Mouse (Mus musculus) lung, adult 18-20 months (tissue): Measurements from ENCODE around the gene Srp54b.
A peak's percentile ranks its signal among the peaks of the same experiment; 100 is the strongest.
"Not testable (repeated sequence)": the region's sequence is repeated elsewhere in the genome, so short reads cannot be mapped to it uniquely, and the experiment has no call there.

Source experiments
- DNase-seq, 2 experiments: peaks; one replicate each; pipeline ENCODE4 v3.0.0; 2022; ENCODE audit warnings: mixed read lengths in 2 of 2

Gene Srp54b

DNA sequence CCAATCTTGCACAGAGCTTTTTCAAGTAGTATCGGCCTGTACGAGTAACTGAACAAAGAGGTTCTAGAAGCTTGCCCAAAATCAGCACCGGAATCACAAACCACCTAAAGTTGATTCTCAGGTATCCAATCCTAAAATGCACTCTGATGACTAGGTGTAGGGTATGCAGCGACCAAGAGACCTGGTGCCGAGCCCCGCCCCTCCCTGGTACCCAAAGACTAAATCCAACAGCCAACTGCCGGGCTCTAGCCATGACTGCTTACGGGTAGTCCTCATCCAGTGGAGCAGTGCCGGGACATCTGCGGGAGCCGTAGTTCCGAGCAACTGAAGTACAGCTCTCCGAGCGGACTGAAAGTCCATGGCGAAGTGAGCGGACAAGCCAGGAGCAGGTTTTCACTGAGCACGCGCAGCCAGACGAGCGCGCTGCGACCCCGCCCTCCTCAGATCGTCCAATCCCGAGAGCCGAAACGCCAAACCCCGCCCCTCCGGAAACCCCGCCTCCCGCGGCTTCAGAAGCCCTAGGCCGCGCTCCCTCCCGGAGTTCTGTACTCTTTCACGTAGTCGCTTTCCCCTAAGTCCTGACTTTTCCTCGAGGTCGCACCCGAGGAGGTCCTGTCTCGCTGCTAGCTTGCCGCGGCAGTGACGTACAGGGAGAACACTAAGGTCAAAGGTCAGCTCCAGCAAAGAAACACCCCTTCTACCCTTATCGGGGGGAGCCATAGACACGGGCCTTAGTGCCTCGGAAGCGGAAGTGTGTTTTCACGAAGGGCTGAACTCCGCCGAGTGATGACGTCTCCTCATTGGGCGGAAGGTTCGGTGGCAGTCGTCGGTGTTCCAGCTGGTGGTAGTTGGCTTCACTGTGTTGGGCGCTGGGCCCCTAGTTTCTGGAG lies at the start of gene Srp54b:
Gene Srp54b (plus strand): TSS at position 546 of the 890 bp plus-strand sequence.
- DNase-seq, result not testable (repeated sequence)

DNA sequence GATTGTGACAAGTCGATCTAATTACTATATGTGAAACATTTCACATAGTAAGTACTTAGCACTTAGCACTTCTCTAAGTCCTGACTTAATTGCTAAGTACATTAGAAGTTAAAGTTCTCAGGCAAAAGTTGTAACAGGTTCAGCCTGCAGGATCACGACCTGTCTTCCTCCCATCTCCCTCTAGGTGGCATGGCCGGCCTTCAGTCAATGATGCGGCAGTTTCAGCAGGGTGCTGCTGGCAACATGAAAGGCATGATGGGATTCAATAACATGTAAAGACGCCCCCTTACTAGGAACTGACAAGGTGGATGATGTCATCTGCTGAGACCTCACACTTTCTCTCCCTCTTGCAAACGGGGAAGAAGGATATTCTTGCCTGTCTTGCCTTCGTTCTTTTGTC lies 42.3 kb upstream of the Srp54b start:
- DNase-seq, result not testable (repeated sequence)

DNA sequence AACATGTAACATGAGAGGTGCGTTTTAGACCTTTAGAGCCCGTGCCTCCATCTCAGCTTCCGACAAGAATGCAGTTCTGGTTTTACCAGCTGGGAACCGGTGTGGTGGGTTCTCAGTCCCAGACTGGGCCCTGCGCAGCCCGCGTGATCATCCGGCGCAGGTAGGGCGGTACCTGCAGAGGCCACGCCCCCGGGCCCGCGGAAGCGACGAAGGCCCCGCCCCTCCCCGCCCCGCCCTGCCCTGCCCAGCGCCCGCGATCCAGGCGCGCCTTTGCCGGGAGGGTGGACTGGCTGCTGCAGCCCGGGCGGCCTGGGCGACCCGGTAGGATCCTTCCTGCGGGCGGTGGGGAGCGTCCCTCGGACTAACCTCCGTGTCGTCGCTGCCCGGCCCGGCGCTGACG lies 30.7 kb upstream of the Srp54b start, which contains the start of gene Fam177a:
Gene Fam177a (plus strand): TSS at position 228 of the 400 bp plus-strand sequence.
- DNase-seq, result not testable (repeated sequence)

DNA sequence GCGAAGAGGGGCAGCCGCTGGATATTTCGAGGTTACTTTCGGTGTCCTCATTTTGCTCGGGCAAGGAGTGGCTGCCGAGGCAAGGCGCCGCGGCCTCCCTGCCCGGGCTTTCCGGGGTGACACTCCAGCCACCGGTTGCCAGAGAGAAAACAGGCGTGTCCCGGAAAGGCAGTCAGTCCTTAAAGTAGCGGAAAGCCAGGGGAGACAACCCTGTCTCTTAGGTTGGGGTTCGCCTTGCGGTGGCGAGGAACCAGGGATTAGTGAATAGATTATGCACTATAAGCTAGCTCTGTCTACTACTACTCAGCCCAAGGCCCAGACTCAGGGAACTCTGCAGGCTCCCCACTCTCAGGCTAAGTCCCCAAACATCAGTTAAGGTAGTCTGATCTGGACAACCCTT lies 30.2 kb upstream of the Srp54b start:
- DNase-seq, result not testable (repeated sequence)

DNA sequence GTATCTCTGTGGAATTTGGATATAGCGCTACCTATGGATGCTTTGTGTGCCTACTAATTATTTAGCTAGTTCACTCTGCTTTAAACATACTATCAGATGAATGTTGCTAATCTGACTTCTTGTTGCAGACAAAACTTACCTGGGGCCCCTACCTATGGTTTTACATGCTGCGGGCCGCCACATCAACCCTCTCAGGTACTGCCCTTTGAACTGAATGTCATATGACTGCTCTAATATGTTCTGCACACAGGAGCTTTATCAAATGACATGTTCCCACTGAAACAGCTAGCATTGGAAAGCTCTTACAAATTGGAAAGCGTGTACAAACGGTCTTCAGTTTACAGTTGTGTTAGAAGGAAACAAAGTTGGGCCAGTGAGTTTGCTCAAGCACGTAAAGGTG lies 19.4 kb upstream of the Srp54b start:
- not testable (repeated sequence) for DNase-seq

DNA sequence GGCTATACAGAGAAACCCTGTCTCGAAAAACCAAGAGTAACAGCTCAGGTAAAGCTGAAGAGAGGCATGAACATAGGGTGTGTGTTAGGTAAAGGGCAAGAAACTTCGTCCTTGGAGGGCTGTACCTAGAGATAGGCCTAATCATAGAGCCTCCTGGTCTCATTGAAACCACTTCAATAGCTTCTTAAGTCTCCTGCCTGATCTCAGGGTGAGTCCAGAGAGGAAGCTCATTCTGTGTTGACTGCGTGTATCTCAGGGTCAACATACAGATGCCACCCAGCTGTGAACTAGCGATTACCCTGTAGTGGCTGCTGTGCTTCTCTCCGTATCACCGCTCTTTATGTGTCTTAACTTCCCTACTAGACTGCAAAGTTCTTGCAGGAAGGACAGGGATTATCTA lies 17.0 kb upstream of the Srp54b start:
- DNase-seq, result not testable (repeated sequence)

DNA sequence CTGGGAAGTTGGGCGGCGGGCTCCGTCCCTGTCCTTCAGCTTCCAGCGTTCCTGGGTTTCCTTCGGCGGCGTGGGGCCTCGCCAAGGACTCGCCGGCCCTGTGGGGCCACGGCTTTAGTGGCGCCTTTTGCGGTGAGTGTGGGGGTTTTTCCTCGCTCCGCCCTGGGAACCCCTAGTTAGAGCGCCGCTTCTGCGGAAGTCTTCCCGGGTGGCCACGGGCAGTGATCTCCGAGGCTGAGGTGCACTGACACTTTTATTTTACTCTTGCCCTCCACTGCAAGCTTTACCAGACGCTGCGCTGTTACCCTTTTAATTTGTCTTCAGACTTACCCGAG lies 512 bp downstream of the Srp54b start:
- DNase-seq, result not testable (repeated sequence)

DNA sequence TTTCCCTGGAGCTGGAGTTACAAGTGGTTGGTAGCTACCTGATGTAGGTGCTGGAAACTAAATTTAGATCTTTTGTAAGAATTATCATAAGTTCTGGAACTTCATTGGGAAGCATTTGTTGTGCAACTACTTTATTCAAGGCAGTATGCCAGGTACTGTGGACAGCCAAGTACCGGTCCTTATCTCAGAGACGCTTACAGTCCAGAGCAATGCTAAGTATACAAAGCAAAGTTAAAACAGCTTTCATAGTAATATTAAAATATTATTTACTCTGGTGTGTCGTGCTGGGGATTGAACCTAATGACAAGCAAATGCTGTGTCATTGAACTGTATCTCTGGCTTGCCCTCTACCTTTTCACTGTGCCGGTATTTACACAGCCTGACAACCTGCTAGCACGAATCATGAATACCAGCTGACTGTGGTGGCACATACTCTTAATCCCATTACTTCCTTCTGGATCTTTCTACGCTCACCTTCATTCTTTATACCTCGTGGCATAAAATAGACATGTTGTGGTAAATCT lies 12.2 kb downstream of the Srp54b start:
- DNase-seq, result not testable (repeated sequence)

DNA sequence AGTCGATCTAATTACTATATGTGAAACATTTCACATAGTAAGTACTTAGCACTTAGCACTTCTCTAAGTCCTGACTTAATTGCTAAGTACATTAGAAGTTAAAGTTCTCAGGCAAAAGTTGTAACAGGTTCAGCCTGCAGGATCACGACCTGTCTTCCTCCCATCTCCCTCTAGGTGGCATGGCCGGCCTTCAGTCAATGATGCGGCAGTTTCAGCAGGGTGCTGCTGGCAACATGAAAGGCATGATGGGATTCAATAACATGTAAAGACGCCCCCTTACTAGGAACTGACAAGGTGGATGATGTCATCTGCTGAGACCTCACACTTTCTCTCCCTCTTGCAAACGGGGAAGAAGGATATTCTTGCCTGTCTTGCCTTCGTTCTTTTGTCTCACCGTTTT lies 32.8 kb downstream of the Srp54b start:
- not testable (repeated sequence) for DNase-seq

DNA sequence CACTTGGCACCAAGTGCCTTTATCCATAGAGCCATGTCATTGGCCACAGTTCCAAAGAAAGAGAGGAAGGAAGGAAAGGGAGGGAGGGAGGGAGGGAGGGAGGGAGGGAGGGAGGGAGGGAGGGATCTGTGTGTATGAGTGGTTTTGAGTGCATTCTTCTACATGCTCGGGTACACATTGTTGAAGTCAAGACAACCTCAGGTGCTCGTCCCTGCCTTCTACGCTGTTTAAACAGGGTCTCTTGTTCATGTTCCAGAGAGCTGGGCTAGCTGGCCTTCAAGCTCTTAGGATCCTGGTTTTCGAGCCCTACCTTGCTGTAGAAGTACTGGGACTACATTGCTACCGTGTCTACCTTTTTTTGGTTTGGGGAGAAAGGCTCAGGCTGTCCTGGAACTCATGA lies 34.2 kb downstream of the Srp54b start:
- not testable (repeated sequence) for DNase-seq

DNA sequence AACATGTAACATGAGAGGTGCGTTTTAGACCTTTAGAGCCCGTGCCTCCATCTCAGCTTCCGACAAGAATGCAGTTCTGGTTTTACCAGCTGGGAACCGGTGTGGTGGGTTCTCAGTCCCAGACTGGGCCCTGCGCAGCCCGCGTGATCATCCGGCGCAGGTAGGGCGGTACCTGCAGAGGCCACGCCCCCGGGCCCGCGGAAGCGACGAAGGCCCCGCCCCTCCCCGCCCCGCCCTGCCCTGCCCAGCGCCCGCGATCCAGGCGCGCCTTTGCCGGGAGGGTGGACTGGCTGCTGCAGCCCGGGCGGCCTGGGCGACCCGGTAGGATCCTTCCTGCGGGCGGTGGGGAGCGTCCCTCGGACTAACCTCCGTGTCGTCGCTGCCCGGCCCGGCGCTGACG lies 44.4 kb downstream of the Srp54b start, which contains the start of gene 1700047I17Rik2:
Gene 1700047I17Rik2 (plus strand): TSS at position 287 of the 400 bp plus-strand sequence.
- not testable (repeated sequence) for DNase-seq

DNA sequence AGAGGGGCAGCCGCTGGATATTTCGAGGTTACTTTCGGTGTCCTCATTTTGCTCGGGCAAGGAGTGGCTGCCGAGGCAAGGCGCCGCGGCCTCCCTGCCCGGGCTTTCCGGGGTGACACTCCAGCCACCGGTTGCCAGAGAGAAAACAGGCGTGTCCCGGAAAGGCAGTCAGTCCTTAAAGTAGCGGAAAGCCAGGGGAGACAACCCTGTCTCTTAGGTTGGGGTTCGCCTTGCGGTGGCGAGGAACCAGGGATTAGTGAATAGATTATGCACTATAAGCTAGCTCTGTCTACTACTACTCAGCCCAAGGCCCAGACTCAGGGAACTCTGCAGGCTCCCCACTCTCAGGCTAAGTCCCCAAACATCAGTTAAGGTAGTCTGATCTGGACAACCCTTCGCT lies 44.9 kb downstream of the Srp54b start:
- not testable (repeated sequence) for DNase-seq

DNA sequence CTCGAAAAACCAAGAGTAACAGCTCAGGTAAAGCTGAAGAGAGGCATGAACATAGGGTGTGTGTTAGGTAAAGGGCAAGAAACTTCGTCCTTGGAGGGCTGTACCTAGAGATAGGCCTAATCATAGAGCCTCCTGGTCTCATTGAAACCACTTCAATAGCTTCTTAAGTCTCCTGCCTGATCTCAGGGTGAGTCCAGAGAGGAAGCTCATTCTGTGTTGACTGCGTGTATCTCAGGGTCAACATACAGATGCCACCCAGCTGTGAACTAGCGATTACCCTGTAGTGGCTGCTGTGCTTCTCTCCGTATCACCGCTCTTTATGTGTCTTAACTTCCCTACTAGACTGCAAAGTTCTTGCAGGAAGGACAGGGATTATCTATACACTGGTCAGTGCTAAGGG lies 58.0 kb downstream of the Srp54b start:
- DNase-seq, result not testable (repeated sequence)

DNA sequence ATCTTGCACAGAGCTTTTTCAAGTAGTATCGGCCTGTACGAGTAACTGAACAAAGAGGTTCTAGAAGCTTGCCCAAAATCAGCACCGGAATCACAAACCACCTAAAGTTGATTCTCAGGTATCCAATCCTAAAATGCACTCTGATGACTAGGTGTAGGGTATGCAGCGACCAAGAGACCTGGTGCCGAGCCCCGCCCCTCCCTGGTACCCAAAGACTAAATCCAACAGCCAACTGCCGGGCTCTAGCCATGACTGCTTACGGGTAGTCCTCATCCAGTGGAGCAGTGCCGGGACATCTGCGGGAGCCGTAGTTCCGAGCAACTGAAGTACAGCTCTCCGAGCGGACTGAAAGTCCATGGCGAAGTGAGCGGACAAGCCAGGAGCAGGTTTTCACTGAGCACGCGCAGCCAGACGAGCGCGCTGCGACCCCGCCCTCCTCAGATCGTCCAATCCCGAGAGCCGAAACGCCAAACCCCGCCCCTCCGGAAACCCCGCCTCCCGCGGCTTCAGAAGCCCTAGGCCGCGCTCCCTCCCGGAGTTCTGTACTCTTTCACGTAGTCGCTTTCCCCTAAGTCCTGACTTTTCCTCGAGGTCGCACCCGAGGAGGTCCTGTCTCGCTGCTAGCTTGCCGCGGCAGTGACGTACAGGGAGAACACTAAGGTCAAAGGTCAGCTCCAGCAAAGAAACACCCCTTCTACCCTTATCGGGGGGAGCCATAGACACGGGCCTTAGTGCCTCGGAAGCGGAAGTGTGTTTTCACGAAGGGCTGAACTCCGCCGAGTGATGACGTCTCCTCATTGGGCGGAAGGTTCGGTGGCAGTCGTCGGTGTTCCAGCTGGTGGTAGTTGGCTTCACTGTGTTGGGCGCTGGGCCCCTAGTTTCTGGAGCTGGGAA lies 75.0 kb downstream of the Srp54b start, which contains the start of gene Srp54c:
Gene Srp54c (plus strand): TSS at position 543 of the 894 bp plus-strand sequence.
- not testable (repeated sequence) for DNase-seq

DNA sequence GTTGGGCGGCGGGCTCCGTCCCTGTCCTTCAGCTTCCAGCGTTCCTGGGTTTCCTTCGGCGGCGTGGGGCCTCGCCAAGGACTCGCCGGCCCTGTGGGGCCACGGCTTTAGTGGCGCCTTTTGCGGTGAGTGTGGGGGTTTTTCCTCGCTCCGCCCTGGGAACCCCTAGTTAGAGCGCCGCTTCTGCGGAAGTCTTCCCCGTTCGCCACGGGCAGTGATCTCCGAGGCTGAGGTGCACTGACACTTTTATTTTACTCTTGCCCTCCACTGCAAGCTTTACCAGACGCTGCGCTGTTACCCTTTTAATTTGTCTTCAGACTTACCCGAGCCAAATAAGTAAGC lies 75.6 kb downstream of the Srp54b start:
- peak; percentile 1 to 3 for DNase-seq
